Mouse (Mus musculus): Measurements from ENCODE around the gene Ushbp1. TPM values are rescaled to one million over a fixed set of nuclear protein-coding genes. Genes with fewer than 3 reads are reported as not detected.
A peak's percentile ranks its signal among the peaks of the same experiment; 100 is the strongest.
"Not testable (repeated sequence)": the region's sequence is repeated elsewhere in the genome, so short reads cannot be mapped to it uniquely, and the experiment has no call there.

The Ushbp1 gene
- total RNA-seq, 2 experiments from 2014 or later = not detected

GRCm38 (mm10) chr8:71372427-71372826 is 23.2 kb downstream of the Ushbp1 start:
- ATAC-seq (replicated peaks; ENCODE audit: poor library complexity) = no peak

GRCm38 (mm10) chr8:71371236-71371848 is 24.3 kb downstream of the Ushbp1 start, which contains the start of gene Ocel1:
Gene Ocel1 (plus strand): TSS chr8:71371298.
- ATAC-seq (replicated peaks; ENCODE audit: poor library complexity) = peak; percentile 67

GRCm38 (mm10) chr8:71370711-71371235 is 24.8 kb downstream of the Ushbp1 start:
- ATAC-seq (replicated peaks; ENCODE audit: poor library complexity) = no peak

- no peak for ATAC-seq (replicated peaks; ENCODE audit: poor library complexity)
Measured at GRCm38 (mm10) chr8:71369040-71369718, 26.4 kb downstream of the Ushbp1 start.

- no peak for ATAC-seq (replicated peaks; ENCODE audit: poor library complexity)
Measured at GRCm38 (mm10) chr8:71368366-71368765, 27.2 kb downstream of the Ushbp1 start.

- ATAC-seq (replicated peaks; ENCODE audit: poor library complexity) = no peak
Measured at GRCm38 (mm10) chr8:71367529-71368176, 27.9 kb downstream of the Ushbp1 start.

- ATAC-seq (replicated peaks; ENCODE audit: poor library complexity) = peak; percentile 73
Measured at GRCm38 (mm10) chr8:71366771-71367528, 28.7 kb downstream of the Ushbp1 start, which contains the start of gene Use1. Gene Use1 (plus strand): TSS chr8:71366848.

GRCm38 (mm10) chr8:71358026-71358425 is 37.6 kb downstream of the Ushbp1 start:
- ATAC-seq (replicated peaks; ENCODE audit: poor library complexity) = no peak

GRCm38 (mm10) chr8:71351520-71351919 is 44.1 kb downstream of the Ushbp1 start:
- ATAC-seq (replicated peaks; ENCODE audit: poor library complexity) = no peak

GRCm38 (mm10) chr8:71351117-71351516 is 44.5 kb downstream of the Ushbp1 start:
- 0 out of 2 replicates have a peak, but pooled peaks have one; percentile 11 for ATAC-seq (replicated peaks; ENCODE audit: poor library complexity)

GRCm38 (mm10) chr8:71346581-71346980 is 49.0 kb downstream of the Ushbp1 start:
- ATAC-seq (replicated peaks; ENCODE audit: poor library complexity) = no peak

GRCm38 (mm10) chr8:71340625-71341024 is 55.0 kb downstream of the Ushbp1 start:
- ATAC-seq (replicated peaks; ENCODE audit: poor library complexity) = peak; percentile 57; the same call in 1 of the 2 replicates

- not testable (repeated sequence) for ATAC-seq (replicated peaks; ENCODE audit: poor library complexity)
Measured at GRCm38 (mm10) chr8:71337834-71338233, 57.8 kb downstream of the Ushbp1 start.

Other genes with a start within 250 kb of the Ushbp1 start
- gene Myo9b, start 123.1 kb downstream of the Ushbp1 start, total RNA-seq (2015) = 29.4 and 30.4 TPM in 2 replicates
- 37.6 and 48.7 TPM in 2 replicates for gene Myo9b, start 123.1 kb downstream of the Ushbp1 start, total RNA-seq (2017)
- gene Haus8, start 122.9 kb downstream of the Ushbp1 start, total RNA-seq (2015) = 24.9 and 25.4 TPM in 2 replicates
- 62.8 and 66.7 TPM in 2 replicates for gene Haus8, start 122.9 kb downstream of the Ushbp1 start, total RNA-seq (2017)
- 107 and 116 TPM in 2 replicates for gene Use1, start 29.0 kb downstream of the Ushbp1 start, total RNA-seq (2015)
- 153 and 165 TPM in 2 replicates for gene Use1, start 29.0 kb downstream of the Ushbp1 start, total RNA-seq (2017)
- 6.3 and 8.0 TPM in 2 replicates for gene Ocel1, start 24.5 kb downstream of the Ushbp1 start, total RNA-seq (2015)
- 11.1 and 11.7 TPM in 2 replicates for gene Ocel1, start 24.5 kb downstream of the Ushbp1 start, total RNA-seq (2017)
- 3.6 and 7.6 TPM in 2 replicates for gene Nr2f6, start 13.8 kb downstream of the Ushbp1 start, total RNA-seq (2015)
- 4.3 and 5.6 TPM in 2 replicates for gene Nr2f6, start 13.8 kb downstream of the Ushbp1 start, total RNA-seq (2017)
- 51.8 and 76.5 TPM in 2 replicates for gene Babam1, start 1.1 kb upstream of the Ushbp1 start, total RNA-seq (2015)
- gene Babam1, start 1.1 kb upstream of the Ushbp1 start, total RNA-seq (2017) = 93.7 and 122 TPM in 2 replicates
- gene Ankle1, start 10.2 kb upstream of the Ushbp1 start, total RNA-seq (2015) = 13.6 and 19.8 TPM in 2 replicates
- 14.2 and 14.3 TPM in 2 replicates for gene Ankle1, start 10.2 kb upstream of the Ushbp1 start, total RNA-seq (2017)
- 2.3 and 3.1 TPM in 2 replicates for gene Abhd8, start 67.9 kb upstream of the Ushbp1 start, total RNA-seq (2015)
- gene Abhd8, start 67.9 kb upstream of the Ushbp1 start, total RNA-seq (2017) = 8.2 and 8.3 TPM in 2 replicates
- gene Mrpl34, start 69.2 kb upstream of the Ushbp1 start, total RNA-seq (2015) = 60.0 and 66.1 TPM in 2 replicates
- gene Mrpl34, start 69.2 kb upstream of the Ushbp1 start, total RNA-seq (2017) = 50.2 and 53.6 TPM in 2 replicates
- 32.3 and 37.0 TPM in 2 replicates for gene Dda1, start 73.4 kb upstream of the Ushbp1 start, total RNA-seq (2015)
- 14.1 and 14.7 TPM in 2 replicates for gene Dda1, start 73.4 kb upstream of the Ushbp1 start, total RNA-seq (2017)
- gene Ano8, start 90.2 kb upstream of the Ushbp1 start, total RNA-seq (2015) = 0.22 and 0.64 TPM in 2 replicates
- 3.1 and 3.6 TPM in 2 replicates for gene Ano8, start 90.2 kb upstream of the Ushbp1 start, total RNA-seq (2017)
- 5.9 TPM in 2 replicates for gene Gtpbp3, start 92.3 kb upstream of the Ushbp1 start, total RNA-seq (2015)
- 23.4 and 26.5 TPM in 2 replicates for gene Gtpbp3, start 92.3 kb upstream of the Ushbp1 start, total RNA-seq (2017)
- 0.67 and 0.76 TPM in 2 replicates for gene Plvap, start 116.0 kb upstream of the Ushbp1 start, total RNA-seq (2015)
- gene Plvap, start 116.0 kb upstream of the Ushbp1 start, total RNA-seq (2017) = 0.71 and 2.7 TPM in 2 replicates
- 0.07 TPM in 1 of 2 replicates, not detected in the other for gene Ccdc194, start 129.9 kb upstream of the Ushbp1 start, total RNA-seq (2015)
- not detected in 2 replicates for gene Ccdc194, start 129.9 kb upstream of the Ushbp1 start, total RNA-seq (2017)
- 11.3 and 15.7 TPM in 2 replicates for gene Bst2, start 141.7 kb upstream of the Ushbp1 start, total RNA-seq (2015)
- gene Bst2, start 141.7 kb upstream of the Ushbp1 start, total RNA-seq (2017) = 50.9 and 62.2 TPM in 2 replicates
- gene Mvb12a, start 147.1 kb upstream of the Ushbp1 start, total RNA-seq (2015) = 45.4 and 49.8 TPM in 2 replicates
- 65.6 and 76.6 TPM in 2 replicates for gene Mvb12a, start 147.1 kb upstream of the Ushbp1 start, total RNA-seq (2017)
- gene Tmem221, start 163.1 kb upstream of the Ushbp1 start, total RNA-seq (2015) = 0.17 TPM in 1 of 2 replicates, not detected in the other
- gene Tmem221, start 163.1 kb upstream of the Ushbp1 start, total RNA-seq (2017) = not detected in 2 replicates
- not detected in 2 replicates for gene Nxnl1, start 170.8 kb upstream of the Ushbp1 start, total RNA-seq (2015)
- gene Nxnl1, start 170.8 kb upstream of the Ushbp1 start, total RNA-seq (2017) = not detected in 2 replicates
- 3.6 TPM in 2 replicates for gene Slc27a1, start 173.1 kb upstream of the Ushbp1 start, total RNA-seq (2015)
- 3.5 and 3.8 TPM in 2 replicates for gene Slc27a1, start 173.1 kb upstream of the Ushbp1 start, total RNA-seq (2017)
- 116 and 134 TPM in 2 replicates for gene Pgls, start 196.4 kb upstream of the Ushbp1 start, total RNA-seq (2015)
- 128 and 131 TPM in 2 replicates for gene Pgls, start 196.4 kb upstream of the Ushbp1 start, total RNA-seq (2017)
- gene Fam129c, start 201.8 kb upstream of the Ushbp1 start, total RNA-seq (2015) = 6.5 and 10.2 TPM in 2 replicates
- 1.00 and 5.3 TPM in 2 replicates for gene Fam129c, start 201.8 kb upstream of the Ushbp1 start, total RNA-seq (2017)
- 54.0 and 63.0 TPM in 2 replicates for gene Colgalt1, start 215.2 kb upstream of the Ushbp1 start, total RNA-seq (2015)
- 62.0 and 67.2 TPM in 2 replicates for gene Colgalt1, start 215.2 kb upstream of the Ushbp1 start, total RNA-seq (2017)